In the genomic region with DNA sequence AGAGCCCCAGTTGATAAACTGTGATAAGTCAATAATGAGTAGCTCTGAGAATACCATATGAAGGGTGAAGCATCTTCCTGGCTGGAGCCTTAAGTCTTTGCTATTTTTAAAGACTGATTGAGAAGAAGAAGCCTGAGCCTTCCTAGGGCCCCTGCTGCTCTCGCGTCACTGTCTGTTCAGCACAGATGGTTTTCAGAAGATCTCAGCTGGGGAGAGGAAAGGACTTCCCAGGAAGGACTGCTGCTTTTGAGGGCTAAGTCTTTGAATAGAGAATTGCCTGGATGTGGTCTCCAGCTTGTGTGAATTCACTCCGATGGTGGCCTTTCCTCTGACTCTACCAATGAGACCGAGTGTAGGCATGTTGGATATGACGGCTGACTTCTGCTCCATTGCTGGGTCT, we compare ENCODE assay signal across 21 mouse cellular contexts.
DNase-seq lines count a peak whose midpoint lies in the region; ATAC-seq lines count a peak whose summit lies in the region.
"Had no signal": no experiment of that assay in that cellular context is flagged by ENCODE, and none has a peak within 500 bp of the region (broad histone marks: within the 10 kb centered on the region; RNA-seq: fewer than 3 reads in every experiment).

No protein-coding gene starts in this region.

- no peak for ATAC-seq in cerebellum, adult (ENCODE audit: insufficient number of reproducible peaks, low FRiP score, low TSS enrichment)
- ATAC-seq: forebrain, embryonic 13.5 days; forebrain, embryonic 16.5 days; hindbrain, embryonic 16.5 days; inflammation-experienced regulatory T-cells, adult 6 months; intestine, embryonic 16.5 days; Patski had no signal

- peak; percentile 1 to 7 for DNase-seq in cerebellum, adult 18-20 months
- peak; percentile 2 for DNase-seq in cerebellum, adult 9-10 months
- DNase-seq in cerebellum, adult 11-12 months: no peak
- DNase-seq in layer of hippocampus, adult 18-20 months (ENCODE audit: low spot score in 2 of 2): peak; percentile 11 to 26
- DNase-seq in layer of hippocampus, adult 9-11 months: no peak
- peak; percentile 65 for DNase-seq in brain, adult 2 months (ENCODE audit: low read depth, low spot score)
- DNase-seq in B cell, adult 2 months: no peak
- DNase-seq: adrenal gland, postnatal 10 days; adrenal gland, postnatal 36 days; gastrocnemius, postnatal 25 days; heart, adult 18-20 months; heart, postnatal 10 days; heart, postnatal 36 days; kidney, adult 18-20 months had no signal

Comparison
In these comparisons a context has a peak if more than half of its experiments do, and no peak if none do; other contexts are left out.
1. DNase-seq: peak in cerebellum, adult 18-20 months (2 of 2), cerebellum, adult 9-10 months (single experiment), layer of hippocampus, adult 18-20 months (2 of 2) and brain, adult 2 months (single experiment); none in cerebellum, adult 11-12 months (single experiment), layer of hippocampus, adult 9-11 months (single experiment) and B cell, adult 2 months (0 of 2).